Mouse (Mus musculus): ENCODE data around the gene Teddm1a.
"Not testable (repeated sequence)": the region's sequence is repeated elsewhere in the genome, so short reads cannot be mapped to it uniquely, and the experiment has no call there.

- TF ChIP-seq POLR2A (IDR thresholded peaks at IDR 0.05; ENCODE audit: insufficient read depth, low read depth, low read length); CTCF (IDR thresholded peaks at IDR 0.05): not testable (repeated sequence)
Measured at GRCm38 (mm10) chr1:153880391-153880790, 11.2 kb upstream of the Teddm1a start.
